Mouse (Mus musculus) neural tube, embryonic 13.5 days (tissue): Measurements from ENCODE around the gene Zcchc8. TPM values are rescaled to one million over a fixed set of nuclear protein-coding genes. Genes with fewer than 3 reads are reported as not detected.

ENCODE experiments used
- ATAC-seq: fragments of 200-750 bp; cut with Nextera tagmentation; 2 replicates; pipeline ENCODE4 v1.8.0; 2017; ENCODE audit warnings: low read depth, mild to moderate bottlenecking, moderate TSS enrichment, moderate library complexity
- H3K27ac ChIP-seq: fragments of 300-500 bp; sonication (generic); replicated peaks from 2 replicates; pipeline ENCODE4 v1.5.1; 2015; ENCODE audit warnings: moderate library complexity, mild to moderate bottlenecking, inconsistent platforms
- H3K27me3 ChIP-seq: fragments of 300-500 bp; sonication (generic); 2 replicates; pipeline ENCODE4 v1.6.1; 2015; ENCODE audit warnings: mild to moderate bottlenecking, inconsistent platforms
- H3K36me3 ChIP-seq: fragments of 300-500 bp; sonication (generic); 2 replicates; pipeline ENCODE4 v1.6.1; 2015; ENCODE audit warnings: mild to moderate bottlenecking, inconsistent platforms
- H3K4me1 ChIP-seq: fragments of 300-500 bp; sonication (generic); replicated peaks from 2 replicates; pipeline ENCODE4 v1.6.1; 2015; ENCODE audit warnings: inconsistent platforms
- H3K4me2 ChIP-seq: fragments of 300-500 bp; sonication (generic); 2 replicates; pipeline ENCODE4 v1.6.1; 2015; ENCODE audit warnings: inconsistent platforms, mild to moderate bottlenecking, moderate library complexity
- H3K4me3 ChIP-seq: fragments of 300-500 bp; sonication (generic); 2 replicates; pipeline ENCODE4 v1.5.1; 2015; ENCODE audit warnings: mild to moderate bottlenecking, inconsistent platforms
- H3K9ac ChIP-seq: fragments of 300-500 bp; sonication (generic); 2 replicates; pipeline ENCODE4 v1.6.1; 2015; ENCODE audit warnings: moderate library complexity, mild to moderate bottlenecking, inconsistent platforms
- H3K9me3 ChIP-seq: fragments of 300-500 bp; sonication (generic); 2 replicates; pipeline ENCODE4 v1.6.1; 2016; ENCODE audit warnings: inconsistent platforms
- WGBS: fragments of 180-500 bp; shearing (Covaris S2); methylation state at CpG from one replicate; pipeline ENCODE4 v1.1.7; 2015; 5-methylcytosine and 5-hydroxymethylcytosine counted together
- polyA plus RNA-seq: library from polyadenylated mRNA; unstranded; fragments of >200 nt; fragmentation: Nextera tagmentation; extraction: Ambion mirVana; gene quantifications from 2 replicates; pipeline ENCODE4 v1.2.1, GENCODE M21; 2015

The Zcchc8 gene
- polyA plus RNA-seq, 1 experiment from 2014 or later, result 71.8 TPM

DNA sequence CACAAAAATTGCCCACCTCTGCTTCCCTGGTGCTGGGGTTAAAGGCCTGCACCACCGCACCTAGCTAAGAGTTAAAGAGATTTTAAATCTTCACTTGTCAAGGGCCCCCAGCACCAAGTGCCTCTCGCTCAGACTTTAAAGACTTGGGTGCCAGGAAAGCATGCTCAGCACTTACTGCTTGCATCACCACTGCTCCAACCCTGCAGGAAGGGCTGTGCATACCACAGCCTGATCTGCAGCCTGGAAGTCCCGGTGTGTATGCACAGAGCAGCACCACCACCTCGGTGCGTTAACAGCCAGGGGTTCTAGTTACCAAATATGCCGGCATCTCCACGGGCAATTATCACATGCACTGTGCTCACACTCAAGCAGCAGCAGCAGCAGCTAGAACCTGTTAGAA is 63.2 kb downstream of the Zcchc8 start:
- no peaks in the 10 kb centered on the region for H3K27me3 ChIP-seq
- WGBS, result 71% methylated on average over 7 of the region's 7 CpGs

GRCm38 (mm10) chr5:123654937-123655336 is 66.0 kb downstream of the Zcchc8 start:
- 62% methylated on average over 5 of the region's 5 CpGs for WGBS
- Histone ChIP-seq H3K27me3 (no peaks in the 10 kb centered on the region), H3K9ac (no peak overlapping the region), H3K4me2 (no peak overlapping the region), H3K27ac (0 out of 2 replicates have a peak overlapping the region, but pooled peaks have one; percentile 9), H3K4me3 (no peak overlapping the region), H3K9me3 (no peaks in the 10 kb centered on the region), H3K4me1 (peaks cover 3% of the 10 kb centered on the region; the same call in 1 of the 2 replicates), H3K36me3 (peaks cover 37% of the 10 kb centered on the region)
- ATAC-seq, result no peak

More for the DNA sequence above, 63.2 kb downstream of the Zcchc8 start:
- no peak overlapping the region for H3K4me2 ChIP-seq
- no peak overlapping the region for H3K9ac ChIP-seq
- peaks cover 3% of the 10 kb centered on the region; the same call in 1 of the 2 replicates for H3K4me1 ChIP-seq
- no peak overlapping the region for H3K4me3 ChIP-seq
- no peaks in the 10 kb centered on the region for H3K9me3 ChIP-seq
- peaks cover 26% of the 10 kb centered on the region for H3K36me3 ChIP-seq
- no peak for ATAC-seq
- H3K27ac ChIP-seq, result 0 out of 2 replicates have a peak overlapping the region, but pooled peaks have one; percentile 3

DNA sequence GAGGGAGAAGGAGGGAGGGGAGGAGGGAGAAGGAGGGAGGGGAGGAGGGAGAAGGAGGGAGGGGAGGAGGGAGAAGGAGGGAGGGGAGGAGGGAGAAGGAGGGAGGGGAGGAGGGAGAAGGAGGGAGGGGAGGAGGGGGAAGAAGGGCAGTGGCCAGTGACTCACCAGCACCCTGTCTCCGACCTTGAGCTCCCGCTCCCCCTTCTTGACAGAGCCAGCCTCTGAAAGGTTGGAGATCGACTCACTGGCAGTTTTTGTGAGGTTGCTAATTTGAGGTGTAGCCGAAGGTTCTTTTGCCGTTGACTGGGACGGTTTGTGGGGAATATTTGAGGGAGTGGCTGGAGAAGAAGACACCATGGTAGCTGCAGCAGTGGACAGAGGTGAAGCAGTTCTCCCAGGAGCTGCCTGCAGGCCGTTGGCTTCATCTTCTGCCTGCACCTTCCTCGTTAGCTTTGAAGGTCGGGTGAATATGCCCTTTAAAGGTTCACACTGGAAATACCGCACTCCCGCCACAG is 67.6 kb downstream of the Zcchc8 start:
- Histone ChIP-seq H3K27me3 (no peaks in the 10 kb centered on the region), H3K36me3 (peaks cover 46% of the 10 kb centered on the region), H3K4me1 (no peaks in the 10 kb centered on the region), H3K9ac (no peak overlapping the region), H3K4me2 (no peak overlapping the region), H3K4me3 (no peak overlapping the region), H3K27ac (no peak overlapping the region), H3K9me3 (no peaks in the 10 kb centered on the region)
- no peak for ATAC-seq
- WGBS, result 89% methylated on average over 11 of the region's 11 CpGs

GRCm38 (mm10) chr5:123650825-123651224 is 70.1 kb downstream of the Zcchc8 start:
- WGBS, result 76% methylated on average over 2 of the region's 2 CpGs
- Histone ChIP-seq H3K4me3 (no peak overlapping the region), H3K27ac (no peak overlapping the region), H3K4me1 (no peaks in the 10 kb centered on the region), H3K36me3 (peaks cover 68% of the 10 kb centered on the region), H3K9ac (no peak overlapping the region), H3K9me3 (no peaks in the 10 kb centered on the region), H3K4me2 (no peak overlapping the region), H3K27me3 (no peaks in the 10 kb centered on the region)
- no peak for ATAC-seq

Other genes with a start within 250 kb of the Zcchc8 start
- gene Lrrc43, start 231.8 kb downstream of the Zcchc8 start, polyA plus RNA-seq, result 0.10 TPM in 1 of 2 replicates, not detected in the other
- gene Il31, start 231.6 kb downstream of the Zcchc8 start, polyA plus RNA-seq, result not detected in 2 replicates
- gene B3gnt4, start 210.6 kb downstream of the Zcchc8 start, polyA plus RNA-seq, result 1.3 and 1.5 TPM in 2 replicates
- 128 and 137 TPM in 2 replicates for gene Diablo, start 196.9 kb downstream of the Zcchc8 start, polyA plus RNA-seq
- 10.4 and 21.5 TPM in 2 replicates for gene Gm49027, start 195.6 kb downstream of the Zcchc8 start, polyA plus RNA-seq
- 43.0 and 45.4 TPM in 2 replicates for gene Vps33a, start 148.1 kb downstream of the Zcchc8 start, polyA plus RNA-seq
- gene Clip1, start 36.5 kb downstream of the Zcchc8 start, polyA plus RNA-seq, result 67.0 and 74.3 TPM in 2 replicates
- gene Rsrc2, start 28.3 kb upstream of the Zcchc8 start, polyA plus RNA-seq, result 153 and 168 TPM in 2 replicates
- 4.4 and 4.6 TPM in 2 replicates for gene Kntc1, start 28.6 kb upstream of the Zcchc8 start, polyA plus RNA-seq
- 0.21 TPM in 1 of 2 replicates, not detected in the other for gene Hcar2, start 144.4 kb upstream of the Zcchc8 start, polyA plus RNA-seq
- gene Hcar1, start 158.9 kb upstream of the Zcchc8 start, polyA plus RNA-seq, result 0.42 and 0.52 TPM in 2 replicates
- gene Denr, start 186.1 kb upstream of the Zcchc8 start, polyA plus RNA-seq, result 133 and 136 TPM in 2 replicates
- gene Gm43518, start 206.3 kb upstream of the Zcchc8 start, polyA plus RNA-seq, result 3.6 and 3.8 TPM in 2 replicates
- gene Ccdc62, start 209.6 kb upstream of the Zcchc8 start, polyA plus RNA-seq, result 6.9 and 7.0 TPM in 2 replicates